Mouse (Mus musculus) neural tube, embryonic 12.5 days (tissue): Measurements from ENCODE around the gene Iqcd. TPM values are rescaled to one million over a fixed set of nuclear protein-coding genes. Genes with fewer than 3 reads are reported as not detected.

Experiments used
- ATAC-seq: fragments of 200-750 bp; cut with Nextera tagmentation; 2 replicates; pipeline ENCODE4 v1.8.0; 2017; ENCODE audit warnings: low read depth, mild to moderate bottlenecking, moderate TSS enrichment, moderate library complexity; ENCODE audit not compliant: low FRiP score
- H3K27ac ChIP-seq: fragments of 300-500 bp; sonication (generic); 2 replicates; pipeline ENCODE4 v1.5.1; 2016
- H3K27me3 ChIP-seq: fragments of 300-500 bp; sonication (generic); replicated peaks from 2 replicates; pipeline ENCODE4 v1.6.1; 2016; ENCODE audit warnings: mild to moderate bottlenecking
- H3K36me3 ChIP-seq: fragments of 300-500 bp; sonication (generic); 2 replicates; pipeline ENCODE4 v1.6.1; 2016; ENCODE audit warnings: mild to moderate bottlenecking
- H3K4me1 ChIP-seq: fragments of 300-500 bp; sonication (generic); 2 replicates; pipeline ENCODE4 v1.6.1; 2016
- H3K4me2 ChIP-seq: fragments of 300-500 bp; sonication (generic); replicated peaks from 2 replicates; pipeline ENCODE4 v1.6.1; 2016; ENCODE audit warnings: mild to moderate bottlenecking
- H3K4me3 ChIP-seq: fragments of 300-500 bp; sonication (generic); 2 replicates; pipeline ENCODE4 v1.5.1; 2016
- H3K9ac ChIP-seq: fragments of 300-500 bp; sonication (generic); 2 replicates; pipeline ENCODE4 v1.6.1; 2016; ENCODE audit warnings: mild to moderate bottlenecking
- H3K9me3 ChIP-seq: fragments of 300-500 bp; sonication (generic); 2 replicates; pipeline ENCODE4 v1.6.1; 2016; ENCODE audit warnings: mild to moderate bottlenecking
- WGBS: fragments of 180-500 bp; shearing (Covaris S2); methylation state at CpG from one replicate; pipeline ENCODE4 v1.1.7; 2016; 5-methylcytosine and 5-hydroxymethylcytosine counted together
- polyA plus RNA-seq: library from polyadenylated mRNA; unstranded; fragments of >200 nt; fragmentation: Nextera tagmentation; extraction: Ambion mirVana; gene quantifications from 2 replicates; pipeline ENCODE4 v1.2.1, GENCODE M21; 2016

Gene Iqcd
- polyA plus RNA-seq, 1 experiment from 2014 or later, result 0.70 TPM

DNA sequence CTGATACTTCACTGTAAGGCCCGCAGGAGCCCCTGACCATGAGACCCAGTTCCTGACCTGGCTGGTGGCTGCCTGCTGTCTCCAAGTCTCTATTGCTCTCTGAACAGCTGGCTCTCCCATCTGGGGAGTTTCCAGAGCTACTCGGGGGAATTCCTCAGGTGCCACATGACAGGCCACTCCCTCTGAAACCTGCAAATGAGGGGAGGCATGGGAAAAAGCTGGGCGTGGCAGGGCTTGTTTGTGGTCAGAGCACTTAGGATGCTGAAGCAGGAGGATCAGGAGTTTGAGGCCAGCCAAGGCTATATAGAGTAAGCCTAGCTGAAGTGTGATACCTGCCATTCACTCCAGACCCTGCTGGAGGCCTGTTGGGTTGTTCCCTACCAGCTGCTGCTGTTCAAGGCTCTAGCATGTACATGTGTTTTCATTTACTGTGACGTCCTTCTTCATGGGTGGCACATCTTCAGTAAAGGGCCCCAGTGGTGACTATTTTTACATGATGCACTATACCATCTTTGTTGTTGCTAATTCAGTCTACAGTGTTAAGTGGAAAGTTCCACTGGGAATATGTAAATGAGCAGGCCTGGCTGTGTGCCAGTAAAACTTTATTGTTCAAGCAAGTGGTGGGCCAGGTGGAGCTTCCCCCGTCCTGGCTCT lies 33.5 kb downstream of the Iqcd start:
- no peak overlapping the region for H3K4me2 ChIP-seq
- 0 out of 2 replicates have a peak overlapping the region, but pooled peaks have one; percentile 5 for H3K9ac ChIP-seq
- 64% methylated on average over 5 of the region's 5 CpGs for WGBS
- 0 out of 2 replicates have a peak, but pooled peaks cover 5% of the 10 kb centered on the region for H3K4me1 ChIP-seq
- H3K9me3 ChIP-seq, result no peaks in the 10 kb centered on the region
- no peak overlapping the region for H3K27ac ChIP-seq
- peaks cover 100% of the 10 kb centered on the region for H3K36me3 ChIP-seq
- no peak for ATAC-seq
- H3K4me3 ChIP-seq, result no peak overlapping the region
- no peaks in the 10 kb centered on the region for H3K27me3 ChIP-seq

GRCm38 (mm10) chr5:120624427-120624826 lies 35.6 kb downstream of the Iqcd start:
- Histone ChIP-seq H3K36me3 (peaks cover 88% of the 10 kb centered on the region), H3K9me3 (no peaks in the 10 kb centered on the region), H3K27me3 (no peaks in the 10 kb centered on the region), H3K9ac (no peak overlapping the region), H3K4me2 (no peak overlapping the region), H3K4me1 (0 out of 2 replicates have a peak, but pooled peaks cover 5% of the 10 kb centered on the region), H3K4me3 (no peak overlapping the region), H3K27ac (no peak overlapping the region)
- ATAC-seq, result no peak
- 94% methylated on average over 10 of the region's 10 CpGs for WGBS

DNA sequence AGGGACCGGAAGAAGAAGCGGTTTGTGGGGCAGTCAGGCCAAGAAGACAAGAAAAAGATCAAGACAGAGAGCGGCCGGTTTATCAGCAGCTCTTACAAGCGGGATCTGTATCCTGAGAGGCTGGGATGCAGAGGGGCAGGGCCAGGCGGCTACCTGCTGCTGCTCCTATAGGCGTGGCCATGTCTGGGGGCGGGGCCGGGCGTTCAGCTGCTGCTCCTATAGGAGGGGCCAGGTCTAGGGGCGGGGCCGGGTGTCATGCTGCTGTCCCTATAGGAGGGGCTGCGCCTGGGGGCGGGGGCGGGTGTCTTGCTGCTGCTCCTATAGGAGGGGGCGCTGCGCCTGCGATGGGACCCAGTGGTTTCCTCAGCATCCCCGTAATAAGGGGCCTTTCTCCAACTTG lies 37.6 kb downstream of the Iqcd start:
- no peak for ATAC-seq

GRCm38 (mm10) chr5:120627515-120628300 lies 38.9 kb downstream of the Iqcd start:
- ATAC-seq, result no peak
- no peak overlapping the region for H3K4me3 ChIP-seq
- peaks cover 8% of the 10 kb centered on the region for H3K27me3 ChIP-seq
- H3K4me1 ChIP-seq, result no peaks in the 10 kb centered on the region
- H3K36me3 ChIP-seq, result peaks cover 55% of the 10 kb centered on the region
- no peak overlapping the region for H3K9ac ChIP-seq
- H3K9me3 ChIP-seq, result peaks cover 7% of the 10 kb centered on the region
- no peak overlapping the region for H3K27ac ChIP-seq
- WGBS, result 83% methylated on average over 15 of the region's 15 CpGs
- H3K4me2 ChIP-seq, result no peak overlapping the region

More for the DNA sequence above, 37.6 kb downstream of the Iqcd start:
- H3K9ac ChIP-seq, result no peak overlapping the region
- no peak overlapping the region for H3K27ac ChIP-seq
- H3K4me2 ChIP-seq, result no peak overlapping the region
- H3K27me3 ChIP-seq, result peaks cover 8% of the 10 kb centered on the region
- 0 out of 2 replicates have a peak, but pooled peaks cover 5% of the 10 kb centered on the region for H3K4me1 ChIP-seq
- peaks cover 68% of the 10 kb centered on the region for H3K36me3 ChIP-seq
- no peaks in the 10 kb centered on the region for H3K9me3 ChIP-seq
- H3K4me3 ChIP-seq, result no peak overlapping the region
- 34% methylated on average over 19 of the region's 19 CpGs for WGBS

GRCm38 (mm10) chr5:120628624-120629023 lies 39.8 kb downstream of the Iqcd start:
- ATAC-seq, result no peak
- no peak overlapping the region for H3K4me3 ChIP-seq
- H3K4me2 ChIP-seq, result no peak overlapping the region
- peaks cover 7% of the 10 kb centered on the region for H3K9me3 ChIP-seq
- no peak overlapping the region for H3K9ac ChIP-seq
- H3K27me3 ChIP-seq, result peaks cover 8% of the 10 kb centered on the region
- no peak overlapping the region for H3K27ac ChIP-seq
- H3K36me3 ChIP-seq, result peaks cover 46% of the 10 kb centered on the region
- no peaks in the 10 kb centered on the region for H3K4me1 ChIP-seq
- WGBS, result 71% methylated on average over 7 of the region's 7 CpGs

- Histone ChIP-seq H3K27ac (no peak overlapping the region), H3K9me3 (peaks cover 7% of the 10 kb centered on the region), H3K4me2 (peak overlapping the region; percentile 46), H3K4me1 (no peaks in the 10 kb centered on the region; the same call in 1 of the 2 replicates), H3K36me3 (peaks cover 21% of the 10 kb centered on the region), H3K4me3 (no peak overlapping the region), H3K27me3 (peaks cover 8% of the 10 kb centered on the region), H3K9ac (no peak overlapping the region)
- no peak for ATAC-seq
- WGBS, result 12% methylated on average over 29 of the region's 29 CpGs
These were observed 42.3 kb downstream of the Iqcd start for GRCm38 (mm10) chr5:120631128-120631527.

DNA sequence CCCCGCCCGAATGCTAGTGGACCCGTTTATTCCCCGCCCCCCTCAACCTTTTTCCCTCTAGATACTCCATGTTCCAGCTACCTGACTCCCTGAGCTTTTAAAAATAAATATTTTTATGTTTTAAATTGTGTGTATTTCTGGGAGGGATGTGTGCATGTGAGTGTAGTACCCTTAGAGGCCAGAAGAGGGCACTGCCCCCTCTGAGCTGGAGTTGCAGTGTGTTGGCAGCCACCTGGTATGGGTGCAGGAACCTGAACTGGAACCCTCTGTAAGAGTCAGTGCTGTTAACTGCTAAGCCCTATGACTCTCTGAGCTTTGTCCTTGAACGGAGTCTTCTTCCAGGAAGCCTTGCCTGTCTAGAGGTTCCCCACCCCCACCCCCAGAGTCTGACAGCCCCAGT lies 43.1 kb downstream of the Iqcd start:
- Histone ChIP-seq H3K9me3 (peaks cover 7% of the 10 kb centered on the region), H3K4me2 (no peak overlapping the region), H3K4me3 (no peak overlapping the region), H3K27ac (no peak overlapping the region), H3K4me1 (no peaks in the 10 kb centered on the region; the same call in 1 of the 2 replicates), H3K9ac (no peak overlapping the region), H3K36me3 (peaks cover 13% of the 10 kb centered on the region), H3K27me3 (peaks cover 8% of the 10 kb centered on the region)
- ATAC-seq, result no peak
- 93% methylated on average over 5 of the region's 5 CpGs for WGBS

DNA sequence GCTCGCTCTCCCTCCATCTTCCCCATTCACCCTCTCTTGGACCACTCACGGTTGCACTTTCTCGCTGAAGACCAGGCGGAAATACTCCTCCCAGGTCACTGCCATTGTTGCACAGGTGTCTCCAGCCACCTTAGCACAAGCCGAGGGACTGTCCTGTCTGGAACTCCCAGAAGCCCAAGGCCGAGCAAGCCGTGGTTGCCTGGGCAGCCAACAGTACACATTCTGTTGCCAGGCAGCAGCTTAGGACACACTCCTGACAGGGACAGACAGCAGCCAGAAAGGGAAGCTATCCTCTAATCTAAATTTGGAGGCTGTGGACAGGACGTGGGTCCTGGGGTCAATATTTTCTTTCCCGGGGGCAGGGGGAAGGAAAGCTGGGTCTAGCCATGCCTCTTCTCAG lies 45.3 kb downstream of the Iqcd start, which contains the start of gene Cfap73:
Cfap73 (minus strand) TSS at position 105 of the 400 bp plus-strand sequence.
- Histone ChIP-seq H3K36me3 (no peaks in the 10 kb centered on the region), H3K27me3 (peaks cover 8% of the 10 kb centered on the region), H3K4me3 (no peak within 1 kb of the TSS), H3K9me3 (peaks cover 7% of the 10 kb centered on the region), H3K27ac (no peak within 1 kb of the TSS), H3K4me1 (no peaks in the 10 kb centered on the region; the same call in 1 of the 2 replicates), H3K9ac (no peak within 1 kb of the TSS), H3K4me2 (no peak within 1 kb of the TSS)
- no peak for ATAC-seq
- 59% methylated on average over 9 of the region's 9 CpGs for WGBS

- Histone ChIP-seq H3K9me3 (peaks cover 7% of the 10 kb centered on the region), H3K36me3 (no peaks in the 10 kb centered on the region), H3K9ac (no peak overlapping the region), H3K4me2 (no peak overlapping the region), H3K4me3 (no peak overlapping the region), H3K27me3 (peaks cover 7% of the 10 kb centered on the region), H3K4me1 (no peaks in the 10 kb centered on the region; the same call in 1 of the 2 replicates), H3K27ac (no peak overlapping the region)
- 31% methylated on average over 5 of the region's 5 CpGs for WGBS
- no peak for ATAC-seq
These were observed 46.0 kb downstream of the Iqcd start for GRCm38 (mm10) chr5:120634860-120635259.

DNA sequence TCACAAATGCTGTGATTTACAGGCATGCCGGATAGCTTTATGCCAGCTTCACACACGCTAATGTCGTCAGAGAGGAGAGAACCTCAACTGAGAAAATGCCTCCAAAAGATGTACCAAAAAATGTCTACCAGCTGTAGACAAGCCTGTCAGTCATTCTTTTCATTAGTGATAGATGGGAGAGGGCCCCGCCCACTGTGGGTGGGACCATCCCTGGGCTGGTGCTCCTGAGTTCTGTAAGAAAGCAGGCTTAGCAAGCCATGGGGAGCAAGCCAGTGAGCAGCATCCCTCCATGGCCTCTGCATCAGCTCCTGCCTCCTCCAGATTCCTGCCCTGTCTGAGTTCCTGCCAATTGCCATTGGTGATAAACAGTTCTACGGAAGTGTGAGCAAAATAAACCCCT lies 46.8 kb downstream of the Iqcd start:
- Histone ChIP-seq H3K4me3 (no peak overlapping the region), H3K4me1 (no peaks in the 10 kb centered on the region; the same call in 1 of the 2 replicates), H3K9ac (no peak overlapping the region), H3K27ac (no peak overlapping the region), H3K36me3 (no peaks in the 10 kb centered on the region), H3K27me3 (no peaks in the 10 kb centered on the region; the same call in 1 of the 2 replicates), H3K9me3 (peaks cover 7% of the 10 kb centered on the region), H3K4me2 (no peak overlapping the region)
- no peak for ATAC-seq
- 85% methylated on average over 5 of the region's 5 CpGs for WGBS

DNA sequence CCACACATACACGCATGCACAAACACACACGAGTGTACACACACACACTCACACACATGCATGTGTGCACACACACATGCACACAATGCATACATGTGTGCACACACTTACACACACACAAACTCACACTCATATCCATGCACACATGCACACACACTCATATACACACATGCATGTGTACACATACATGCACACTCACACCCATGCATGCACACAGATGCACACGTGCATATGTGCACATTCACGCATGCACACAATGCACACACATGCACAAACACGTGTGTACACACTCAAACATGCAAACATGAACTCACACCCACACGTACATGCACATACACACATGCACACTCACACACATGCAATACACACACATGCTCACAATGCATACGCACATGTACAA lies 51.3 kb downstream of the Iqcd start:
- Histone ChIP-seq H3K4me3 (no peak overlapping the region), H3K27ac (no peak overlapping the region), H3K9ac (no peak overlapping the region), H3K9me3 (no peaks in the 10 kb centered on the region), H3K4me2 (no peak overlapping the region), H3K36me3 (no peaks in the 10 kb centered on the region), H3K27me3 (no peaks in the 10 kb centered on the region), H3K4me1 (no peaks in the 10 kb centered on the region)
- WGBS, result 93% methylated on average over 7 of the region's 7 CpGs
- ATAC-seq, result no peak

DNA sequence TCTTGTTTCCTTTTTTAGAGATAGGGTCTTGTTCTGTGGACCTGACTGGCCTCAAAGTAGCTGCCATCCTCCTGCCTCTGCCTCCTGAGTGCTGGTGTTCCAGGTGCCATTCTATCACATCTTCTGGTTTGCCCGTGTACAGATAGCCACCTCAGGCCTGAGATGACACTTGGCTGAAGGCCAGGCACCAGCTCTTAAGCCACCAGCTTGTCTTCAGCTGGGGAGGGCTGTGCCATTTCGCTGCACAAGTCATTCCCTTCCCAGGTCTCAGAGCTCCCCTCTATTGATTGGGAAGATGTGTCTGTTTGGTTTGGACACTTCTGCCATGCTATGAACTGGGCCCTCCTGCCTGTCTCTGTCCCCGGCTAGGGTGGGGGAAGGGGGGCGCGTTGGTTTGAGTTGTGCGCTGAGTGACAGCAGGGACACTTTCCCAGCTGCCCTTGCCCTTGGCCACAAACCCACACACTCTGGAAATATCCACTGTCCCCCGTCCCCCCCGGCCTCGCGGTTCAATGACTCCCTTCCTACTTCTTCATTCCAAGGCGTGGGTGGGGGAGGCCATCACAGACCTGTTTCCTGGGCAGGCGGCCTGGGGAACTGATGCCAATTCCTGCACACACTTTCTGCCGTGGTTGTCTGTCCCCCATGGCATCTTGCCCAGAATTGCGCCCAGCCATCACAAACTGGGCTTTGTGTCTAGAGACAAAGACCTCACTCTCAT lies 54.7 kb downstream of the Iqcd start:
- no peaks in the 10 kb centered on the region for H3K9me3 ChIP-seq
- no peak overlapping the region for H3K4me2 ChIP-seq
- ATAC-seq, result no peak
- H3K27ac ChIP-seq, result no peak overlapping the region
- H3K36me3 ChIP-seq, result no peaks in the 10 kb centered on the region
- 79% methylated on average over 14 of the region's 14 CpGs for WGBS
- H3K4me3 ChIP-seq, result no peak overlapping the region
- H3K4me1 ChIP-seq, result peaks cover under 1% of the 10 kb centered on the region; the same call in 1 of the 2 replicates
- peaks cover 25% of the 10 kb centered on the region for H3K27me3 ChIP-seq
- no peak overlapping the region for H3K9ac ChIP-seq
